In the genomic region with DNA sequence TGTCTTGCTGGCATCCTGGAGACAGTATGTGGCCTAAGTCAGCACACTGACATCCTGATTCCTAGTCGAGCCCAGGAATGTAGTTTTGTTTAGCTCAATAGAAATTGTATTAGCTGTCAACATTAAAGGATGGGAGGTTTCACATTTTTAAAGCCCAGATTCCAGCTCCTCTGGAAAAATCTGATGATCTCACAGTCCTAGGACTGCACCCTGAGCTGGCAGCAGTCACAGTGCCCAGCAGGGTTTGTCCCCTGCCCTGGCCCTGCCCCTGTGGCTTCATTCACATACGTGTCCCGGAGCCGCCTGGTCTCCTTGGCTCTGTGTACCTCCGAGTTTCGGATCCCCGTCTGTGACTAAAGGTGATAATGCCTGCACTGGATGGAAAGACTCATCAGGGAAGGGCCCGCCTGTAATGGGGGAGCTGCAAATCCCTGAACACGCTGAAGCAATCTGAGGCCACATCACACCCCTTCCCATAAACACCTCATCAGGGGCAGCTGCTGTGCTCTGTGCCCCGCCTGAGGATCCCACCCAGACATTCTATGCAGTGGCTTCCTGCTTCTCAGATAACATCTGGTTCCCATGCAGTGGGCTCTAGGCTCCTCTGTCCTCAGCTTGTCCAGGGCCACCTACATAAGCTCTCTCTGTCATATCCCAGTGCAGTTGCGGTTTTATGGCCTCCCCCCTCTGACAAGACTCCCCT, we compare ENCODE assay signal across 18 mouse cellular contexts. TPM values are rescaled to one million over a fixed set of nuclear protein-coding genes. Genes with fewer than 3 reads are reported as not detected.
DNase-seq lines count a peak whose midpoint lies in the region; ATAC-seq and TF ChIP-seq lines count a peak whose summit lies in the region.
"Had no signal": no experiment of that assay in that cellular context is flagged by ENCODE, and none has a peak within 500 bp of the region (broad histone marks: within the 10 kb centered on the region; RNA-seq: fewer than 3 reads in every experiment).

No protein-coding gene starts in this region.

- ATAC-seq in limb, embryonic 12.5 days (ENCODE audit: insufficient number of reproducible peaks, insufficient read depth, low FRiP score, low TSS enrichment, low read depth), result peak; percentile 90
- no peak for ATAC-seq in liver, postnatal 0 days
- ATAC-seq: activated CD4-positive, CD25-positive, alpha-beta regulatory T cell, adult 4 months; forebrain, embryonic 14.5 days; inflammation-experienced regulatory T-cells, adult 6 months had no signal

- H3K27me3 ChIP-seq in embryonic facial prominence, embryonic 10.5 days (replicated peaks; ENCODE audit: low read depth, poor library complexity, severe bottlenecking), result no peaks in the 10 kb centered on the region
- peaks cover 9% of the 10 kb centered on the region; the same call in 1 of the 2 replicates for H3K27me3 ChIP-seq in limb, embryonic 12.5 days
- no peaks in the 10 kb centered on the region for H3K27me3 ChIP-seq in liver, postnatal 0 days (ENCODE audit: insufficient read depth, low read length)

- H3K9ac ChIP-seq in limb, embryonic 12.5 days (replicated peaks), result no peak overlapping the region
- no peak overlapping the region for H3K9ac ChIP-seq in liver, postnatal 0 days (replicated peaks)

- DNase-seq in gastrocnemius, adult 2 months, result peak; percentile 41
- DNase-seq in gastrocnemius, adult 18-20 months (ENCODE audit: low spot score), result no peak
- peak; percentile 72 for DNase-seq in 3134 (ENCODE audit: extremely low read depth, insufficient read length, low spot score)
- DNase-seq in embryonic facial prominence, embryonic 10.5 days (ENCODE audit: low spot score), result no peak
- no peak for DNase-seq in liver, postnatal 0 days
- DNase-seq in adrenal gland, postnatal 25 days, result no peak
- DNase-seq in c-Kit-positive CD71-positive TER-119-positive erythroid progenitor cells, embryonic 14.5 days (ENCODE audit: low spot score), result no peak
- DNase-seq: B cell, adult 2 months; cerebellum, adult 11-12 months; heart, postnatal 36 days; kidney, postnatal 14 days; left cerebral cortex, postnatal 4 days had no signal

- peak overlapping the region; percentile 6; the same call in 1 of the 2 replicates for H3K4me2 ChIP-seq in limb, embryonic 12.5 days
- H3K4me2 ChIP-seq in liver, postnatal 0 days (ENCODE audit: low read depth, low read length), result no peak overlapping the region

- H3K36me3 ChIP-seq in embryonic facial prominence, embryonic 10.5 days (replicated peaks), result no peaks in the 10 kb centered on the region
- H3K36me3 ChIP-seq in limb, embryonic 12.5 days, result no peaks in the 10 kb centered on the region
- no peaks in the 10 kb centered on the region for H3K36me3 ChIP-seq in liver, postnatal 0 days (replicated peaks; ENCODE audit: insufficient read depth, low read length)

- peak overlapping the region; percentile 6; the same call in 1 of the 2 replicates for H3K27ac ChIP-seq in gastrocnemius, adult 2 months
- peak overlapping the region; percentile 41 for H3K27ac ChIP-seq in embryonic facial prominence, embryonic 10.5 days (replicated peaks)
- H3K27ac ChIP-seq in limb, embryonic 12.5 days, result peak overlapping the region; percentile 71
- H3K27ac ChIP-seq in liver, postnatal 0 days (ENCODE audit: low read depth), result no peak overlapping the region
- H3K27ac ChIP-seq: macrophage had no signal

- intact Hi-C loops in gastrocnemius, adult 2 months (cut with DNase I), result no loop called here

- peaks cover 10% of the 10 kb centered on the region for H3K4me1 ChIP-seq in embryonic facial prominence, embryonic 10.5 days
- peaks cover 17% of the 10 kb centered on the region for H3K4me1 ChIP-seq in limb, embryonic 12.5 days (replicated peaks)
- H3K4me1 ChIP-seq in liver, postnatal 0 days (ENCODE audit: insufficient read depth), result no peaks in the 10 kb centered on the region; the same call in 1 of the 2 replicates

- WGBS in embryonic facial prominence, embryonic 10.5 days, result 71% methylated on average over 11 of the region's 11 CpGs
- WGBS in limb, embryonic 12.5 days, result 15% methylated on average over 11 of the region's 11 CpGs
- WGBS in liver, postnatal 0 days (ENCODE audit: insufficient replicate concordance), result 71% methylated on average over 11 of the region's 11 CpGs

- peaks cover 10% of the 10 kb centered on the region; the same call in 1 of the 2 replicates for H3K9me3 ChIP-seq in embryonic facial prominence, embryonic 10.5 days
- H3K9me3 ChIP-seq in limb, embryonic 12.5 days, result peaks cover 18% of the 10 kb centered on the region
- H3K9me3 ChIP-seq in liver, postnatal 0 days (ENCODE audit: low read length), result no peaks in the 10 kb centered on the region; the same call in 1 of the 2 replicates

- H3K4me3 ChIP-seq in gastrocnemius, adult 2 months, result no peak overlapping the region
- no peak overlapping the region for H3K4me3 ChIP-seq in embryonic facial prominence, embryonic 10.5 days
- no peak overlapping the region for H3K4me3 ChIP-seq in limb, embryonic 12.5 days (replicated peaks)
- no peak overlapping the region for H3K4me3 ChIP-seq in liver, postnatal 0 days (ENCODE audit: low read depth, low read length)

- TF ChIP-seq CTCF in gastrocnemius, adult 2 months (IDR thresholded peaks at IDR 0.05), result no peak
- TF ChIP-seq CTCF in liver, postnatal 0 days (IDR thresholded peaks at IDR 0.05; ENCODE audit: low read depth), result no peak

- no peak for TF ChIP-seq EP300 in liver, postnatal 0 days (IDR thresholded peaks at IDR 0.05; ENCODE audit: low read depth)

RNA-seq across cellular contexts. Expression of gene Prelp, which starts 20.1 kb away (rescaled TPM):
- 10 to 100 TPM; 19.5 to 66.5 TPM for total RNA-seq in gastrocnemius, adult 2 months (2021)
- total RNA-seq in gastrocnemius, adult 18-20 months (2021), result 10 to 100 TPM; 17.6 to 37.2 TPM
- 0.74 and 0.91 TPM in 2 replicates for polyA plus RNA-seq in embryonic facial prominence, embryonic 10.5 days (2016; fragmentation: Nextera tagmentation; extraction: Ambion mirVana)
- 2.0 and 3.2 TPM in 2 replicates for polyA plus RNA-seq in limb, embryonic 12.5 days (2016; fragmentation: Nextera tagmentation; extraction: Ambion mirVana)
- polyA plus RNA-seq in liver, postnatal 0 days (2015; fragmentation: Nextera tagmentation; extraction: Ambion mirVana), result 5.5 and 6.3 TPM in 2 replicates
- total RNA-seq in adrenal gland, postnatal 25 days (2021), result 38.0 and 39.8 TPM in 2 replicates
- total RNA-seq: MEL had no signal
- polyA plus RNA-seq: activated CD4-positive, CD25-positive, alpha-beta regulatory T cell, adult 4 months; inflammation-experienced regulatory T-cells, adult 6 months had no signal

RNA-seq across cellular contexts. Expression of gene Optc, which starts 33.5 kb away (rescaled TPM):
- total RNA-seq in gastrocnemius, adult 2 months (2021), result under 1 TPM in 1 of 2 experiments, not detected in 1; 0.13 TPM
- under 1 TPM in 1 of 2 experiments, not detected in 1; 0.19 TPM for total RNA-seq in gastrocnemius, adult 18-20 months (2021)
- 0.38 and 0.79 TPM in 2 replicates for polyA plus RNA-seq in embryonic facial prominence, embryonic 10.5 days (2016; fragmentation: Nextera tagmentation; extraction: Ambion mirVana)
- polyA plus RNA-seq in limb, embryonic 12.5 days (2016; fragmentation: Nextera tagmentation; extraction: Ambion mirVana), result 0.27 and 0.41 TPM in 2 replicates
- 0.11 and 0.14 TPM in 2 replicates for polyA plus RNA-seq in liver, postnatal 0 days (2015; fragmentation: Nextera tagmentation; extraction: Ambion mirVana)
- 1.0 and 1.2 TPM in 2 replicates for total RNA-seq in adrenal gland, postnatal 25 days (2021)
- polyA plus RNA-seq: activated CD4-positive, CD25-positive, alpha-beta regulatory T cell, adult 4 months; inflammation-experienced regulatory T-cells, adult 6 months; macrophage had no signal

Comparison
In these comparisons a context has a peak if more than half of its experiments do, and no peak if none do; other contexts are left out.
1. DNase-seq: peak in gastrocnemius, adult 2 months (single experiment) and 3134 (single experiment); none in gastrocnemius, adult 18-20 months (single experiment), embryonic facial prominence, embryonic 10.5 days (single experiment), liver, postnatal 0 days (single experiment), adrenal gland, postnatal 25 days (single experiment) and c-Kit-positive CD71-positive TER-119-positive erythroid progenitor cells, embryonic 14.5 days (single experiment).